Mouse (Mus musculus) intestine, embryonic 15.5 days (tissue): ENCODE data around the gene Nf2. TPM values are rescaled to one million over a fixed set of nuclear protein-coding genes. Genes with fewer than 3 reads are reported as not detected.
A peak's percentile ranks its signal among the peaks of the same experiment; 100 is the strongest.

ENCODE experiments used
- ATAC-seq: fragments of 200-750 bp; cut with Nextera tagmentation; 2 replicates; pipeline ENCODE4 v1.8.0; 2017; ENCODE audit warnings: moderate TSS enrichment, moderate library complexity
- H3K27ac ChIP-seq: fragments of 300-500 bp; sonication (generic); 2 replicates; pipeline ENCODE4 v1.5.1; 2015; ENCODE audit warnings: mild to moderate bottlenecking, inconsistent platforms
- H3K27me3 ChIP-seq: fragments of 300-500 bp; sonication (generic); replicated peaks from 2 replicates; pipeline ENCODE4 v1.6.1; 2015; ENCODE audit warnings: inconsistent platforms
- H3K36me3 ChIP-seq: fragments of 300-500 bp; sonication (generic); 2 replicates; pipeline ENCODE4 v1.6.1; 2015; ENCODE audit warnings: inconsistent platforms
- H3K4me1 ChIP-seq: fragments of 300-500 bp; sonication (generic); replicated peaks from 2 replicates; pipeline ENCODE4 v1.6.1; 2015; ENCODE audit warnings: inconsistent platforms
- H3K4me2 ChIP-seq: fragments of 300-500 bp; sonication (generic); replicated peaks from 2 replicates; pipeline ENCODE4 v1.6.1; 2015; ENCODE audit warnings: mild to moderate bottlenecking, inconsistent platforms
- H3K4me3 ChIP-seq: fragments of 300-500 bp; sonication (generic); replicated peaks from 2 replicates; pipeline ENCODE4 v1.5.1; 2015; ENCODE audit warnings: inconsistent platforms
- H3K9ac ChIP-seq: fragments of 300-500 bp; sonication (generic); 2 replicates; pipeline ENCODE4 v1.6.1; 2015; ENCODE audit warnings: inconsistent platforms
- H3K9me3 ChIP-seq: fragments of 300-500 bp; sonication (generic); 2 replicates; pipeline ENCODE4 v1.6.1; 2016; ENCODE audit warnings: inconsistent platforms
- WGBS: fragments of 180-500 bp; shearing (Covaris S2); methylation state at CpG from one replicate; pipeline ENCODE4 v1.1.7; 2015; 5-methylcytosine and 5-hydroxymethylcytosine counted together
- polyA plus RNA-seq: library from polyadenylated mRNA; unstranded; fragments of >200 nt; fragmentation: Nextera tagmentation; extraction: Ambion mirVana; gene quantifications from 2 replicates; pipeline ENCODE4 v1.2.1, GENCODE M21; 2015

Gene Nf2
- polyA plus RNA-seq, result 42.1 and 42.8 TPM in 2 replicates

DNA sequence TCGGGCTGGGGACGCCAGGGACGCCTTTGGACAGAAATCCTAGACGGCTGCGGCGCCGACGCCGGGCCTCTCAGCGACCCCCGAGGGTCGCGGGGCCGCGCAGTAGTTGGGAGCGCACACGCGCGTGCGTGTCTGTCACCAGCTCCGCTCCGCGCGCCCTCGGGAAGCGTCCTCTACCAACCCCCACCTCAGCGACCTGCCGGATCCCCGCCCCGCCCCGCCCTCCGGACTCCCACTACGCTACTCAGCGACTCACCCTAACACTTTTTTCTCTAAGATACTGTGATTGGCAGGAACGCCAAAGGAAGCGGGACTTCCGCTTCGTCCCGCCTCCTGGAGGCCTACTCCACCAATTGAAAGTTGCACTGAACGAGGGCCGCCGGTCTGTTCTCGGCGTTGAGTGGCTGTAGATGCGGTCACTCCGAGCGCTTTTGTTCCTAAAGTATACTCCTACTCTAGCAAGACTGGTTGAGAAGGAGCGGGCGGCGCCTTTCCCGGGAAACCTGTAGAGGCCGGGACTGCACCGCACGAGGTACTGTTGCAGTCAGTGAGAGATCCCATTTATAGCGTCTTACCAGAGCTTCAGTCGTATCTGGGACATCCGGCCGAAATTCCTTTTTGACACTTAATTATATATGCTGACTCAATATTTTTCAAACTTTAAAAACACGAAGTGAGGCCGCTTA is at the start of gene Nf2:
TSS of gene Nf2 (minus strand) at position 279 of the 686 bp plus-strand sequence.
- WGBS, result under 1% methylated on average over 60 of the region's 60 CpGs
- Histone ChIP-seq H3K27ac (peak within 1 kb of the TSS; percentile 85), H3K4me3 (peak within 1 kb of the TSS; percentile 100), H3K4me2 (peak within 1 kb of the TSS; percentile 68), H3K36me3 (no peaks in the 10 kb centered on the region), H3K27me3 (no peaks in the 10 kb centered on the region), H3K4me1 (peaks cover 3% of the 10 kb centered on the region; the same call in 1 of the 2 replicates), H3K9me3 (no peaks in the 10 kb centered on the region), H3K9ac (peak within 1 kb of the TSS; percentile 95)
- peak; percentile 100 for ATAC-seq

DNA sequence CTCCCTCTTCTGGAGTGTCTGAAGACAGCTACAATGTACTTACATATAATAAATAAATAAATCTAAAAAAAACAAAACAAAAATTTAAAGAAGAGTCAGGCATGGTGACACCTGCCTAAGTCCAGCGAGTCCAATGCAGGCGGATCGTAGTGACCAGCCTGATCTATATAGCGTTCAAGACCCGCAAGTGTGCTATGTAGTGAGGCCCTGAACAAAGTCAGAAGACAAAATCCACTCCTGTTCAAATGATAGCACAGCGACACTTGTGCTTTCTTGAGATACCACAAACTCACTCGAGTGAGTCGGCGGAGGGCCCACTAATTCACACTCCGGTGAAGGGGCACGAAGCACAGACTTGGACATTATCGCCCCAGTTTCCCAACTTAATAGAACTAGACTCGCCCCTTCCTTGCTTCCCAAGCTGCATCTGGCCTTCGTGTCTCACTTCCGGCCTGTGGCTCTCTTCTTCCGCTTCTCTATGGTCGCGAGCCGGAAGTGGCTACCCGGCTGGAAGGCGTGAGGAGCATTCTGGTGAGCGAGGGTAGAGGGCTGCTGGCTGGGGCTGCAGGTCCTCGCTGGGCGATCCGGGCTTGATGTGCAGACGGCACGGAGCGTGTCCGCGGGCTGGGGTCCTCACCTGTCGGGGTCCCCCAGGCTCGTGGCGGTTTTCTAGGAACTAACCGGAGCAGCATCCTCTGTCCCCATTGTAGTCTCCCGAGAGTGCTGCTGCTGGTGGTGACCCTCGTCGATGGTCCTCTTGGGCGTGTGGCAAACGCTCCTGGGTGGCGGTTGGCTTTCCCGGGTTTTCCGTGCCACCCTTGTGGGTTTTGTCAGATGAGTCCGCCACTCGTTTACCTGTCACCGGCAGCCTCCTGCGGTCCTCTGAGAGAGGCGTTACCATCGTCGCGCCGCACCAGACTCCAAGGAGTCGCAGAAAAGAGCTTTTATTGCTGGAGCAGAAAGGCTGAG is 45.8 kb upstream of the Nf2 start, which contains the start of gene Thoc5:
TSS of gene Thoc5 (plus strand) at position 473 of the 969 bp plus-strand sequence.
- Histone ChIP-seq H3K9me3 (no peaks in the 10 kb centered on the region), H3K9ac (peak within 1 kb of the TSS; percentile 67), H3K36me3 (peaks cover 5% of the 10 kb centered on the region; the same call in 1 of the 2 replicates), H3K4me3 (peak within 1 kb of the TSS; percentile 69), H3K4me2 (peak within 1 kb of the TSS; percentile 80), H3K27me3 (no peaks in the 10 kb centered on the region), H3K4me1 (peaks cover 4% of the 10 kb centered on the region; the same call in 1 of the 2 replicates), H3K27ac (peak within 1 kb of the TSS; percentile 38; the same call in 1 of the 2 replicates)
- WGBS, result 2% methylated on average over 52 of the region's 52 CpGs
- peak; percentile 93 for ATAC-seq

DNA sequence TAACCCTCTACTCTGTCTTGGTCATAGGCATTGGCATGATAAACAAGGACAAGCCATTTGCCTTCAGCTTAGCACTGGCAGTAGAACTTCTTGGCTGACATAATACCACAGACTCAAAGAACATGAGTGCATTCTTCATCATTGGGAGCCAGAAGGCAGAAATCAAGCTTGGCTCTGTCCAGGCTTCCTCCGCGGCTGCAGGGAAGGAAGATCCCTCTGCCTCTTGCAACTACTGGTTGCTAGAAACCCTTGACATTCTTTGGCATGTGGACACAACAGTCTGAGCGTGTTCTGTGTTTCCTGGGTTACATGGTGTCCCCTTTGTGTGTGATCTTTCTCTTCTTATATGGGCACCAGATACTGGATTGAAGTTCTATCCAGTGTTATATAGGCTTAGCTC is 37.7 kb upstream of the Nf2 start:
- no peak overlapping the region for H3K4me2 ChIP-seq
- no peak overlapping the region for H3K9ac ChIP-seq
- H3K36me3 ChIP-seq, result peaks cover 3% of the 10 kb centered on the region
- no peak overlapping the region for H3K27ac ChIP-seq
- ATAC-seq, result no peak
- 92% methylated on average over 3 of the region's 3 CpGs for WGBS
- H3K4me3 ChIP-seq, result no peak overlapping the region
- no peaks in the 10 kb centered on the region for H3K27me3 ChIP-seq
- peaks cover 11% of the 10 kb centered on the region; the same call in 1 of the 2 replicates for H3K4me1 ChIP-seq
- no peaks in the 10 kb centered on the region for H3K9me3 ChIP-seq

DNA sequence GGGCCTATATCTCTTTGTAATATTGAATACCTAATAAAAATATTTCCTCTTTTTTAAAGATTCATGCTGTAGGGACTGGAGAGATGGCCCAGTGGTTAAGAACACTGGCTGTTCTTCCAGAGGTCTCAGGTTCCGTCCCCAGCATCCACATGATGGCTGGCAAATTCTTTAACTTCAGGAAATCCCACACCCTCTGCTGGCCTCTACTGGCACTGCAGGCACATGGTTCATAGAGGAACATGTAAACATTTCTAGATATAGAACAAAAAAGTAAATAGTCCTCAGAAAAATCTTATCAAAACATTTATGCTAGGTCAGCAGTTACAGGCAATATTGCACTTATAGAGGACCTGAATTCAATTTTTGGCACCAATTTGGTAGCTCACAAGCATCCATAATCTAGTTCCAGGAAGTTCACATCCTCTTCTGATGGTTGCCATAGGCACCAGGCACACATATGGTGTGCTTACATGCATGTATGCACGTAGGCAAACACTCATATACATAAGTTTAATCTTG is 36.1 kb upstream of the Nf2 start:
- no peak overlapping the region for H3K9ac ChIP-seq
- peaks cover 3% of the 10 kb centered on the region for H3K36me3 ChIP-seq
- H3K4me2 ChIP-seq, result no peak overlapping the region
- H3K4me1 ChIP-seq, result peaks cover 11% of the 10 kb centered on the region; the same call in 1 of the 2 replicates
- 74% methylated on average over 2 of the region's 2 CpGs for WGBS
- no peaks in the 10 kb centered on the region for H3K27me3 ChIP-seq
- H3K27ac ChIP-seq, result no peak overlapping the region
- ATAC-seq, result no peak
- H3K9me3 ChIP-seq, result no peaks in the 10 kb centered on the region
- H3K4me3 ChIP-seq, result no peak overlapping the region

DNA sequence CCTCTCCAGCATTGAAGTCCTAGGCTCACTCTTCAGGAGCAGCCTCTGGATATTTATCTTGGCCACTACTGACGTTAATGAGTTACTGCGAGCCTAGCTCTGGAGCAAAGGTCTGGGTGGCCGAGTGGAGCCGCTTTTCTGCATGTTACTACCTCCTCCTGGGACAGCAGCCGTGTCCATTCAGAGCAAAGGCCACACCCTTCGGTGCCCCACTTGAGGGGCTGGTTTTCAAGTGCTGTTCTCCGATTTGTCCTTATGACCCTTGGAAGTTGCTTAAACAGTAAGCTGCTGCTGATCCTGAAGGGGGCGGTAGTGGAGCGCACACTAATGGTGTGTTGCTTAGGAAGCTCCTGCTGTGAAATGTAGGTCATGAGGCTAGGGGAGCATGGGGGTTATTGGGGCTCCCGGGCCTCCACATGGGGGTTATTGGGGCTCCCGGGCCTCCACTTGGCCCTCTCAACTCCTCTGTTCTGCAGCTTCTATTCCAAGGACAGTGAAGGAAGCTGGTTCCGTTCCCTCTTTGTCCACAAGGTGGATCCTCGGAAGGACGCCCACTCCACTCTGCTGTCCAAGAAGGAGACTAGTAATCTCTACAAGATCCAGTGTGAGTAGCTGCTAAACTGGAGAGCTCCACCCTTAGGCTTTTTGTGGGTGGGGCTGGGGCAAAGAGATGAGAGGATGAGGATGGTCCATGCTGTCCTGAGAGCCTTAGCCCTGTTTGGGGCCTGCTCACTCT is 33.7 kb upstream of the Nf2 start:
- Histone ChIP-seq H3K27me3 (no peaks in the 10 kb centered on the region), H3K4me2 (peak overlapping the region; percentile 39), H3K27ac (peak overlapping the region; percentile 89), H3K4me1 (peaks cover 11% of the 10 kb centered on the region; the same call in 1 of the 2 replicates), H3K4me3 (no peak overlapping the region), H3K9me3 (no peaks in the 10 kb centered on the region), H3K9ac (no peak overlapping the region), H3K36me3 (no peaks in the 10 kb centered on the region)
- 34% methylated on average over 14 of the region's 14 CpGs for WGBS
- peak; percentile 95 for ATAC-seq

DNA sequence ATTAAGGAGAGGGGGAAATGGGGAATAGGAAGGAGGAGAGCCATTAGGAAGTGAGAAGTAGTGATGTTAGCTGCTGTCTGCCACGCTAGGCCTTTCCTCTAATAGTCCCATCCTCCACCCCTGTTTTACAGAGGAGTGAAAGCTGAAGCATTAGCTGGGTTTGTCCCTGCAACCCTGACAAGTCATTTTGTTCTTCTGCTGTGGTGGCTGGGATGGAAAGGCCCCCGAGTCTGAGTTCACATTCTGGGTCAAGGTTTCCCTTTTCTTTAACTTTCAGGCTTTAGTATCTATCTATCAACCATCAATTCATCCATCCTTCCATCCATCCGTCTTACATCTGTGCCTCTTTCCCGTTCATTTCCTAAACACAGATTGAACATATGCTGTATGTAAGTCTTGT is 31.8 kb upstream of the Nf2 start:
- no peaks in the 10 kb centered on the region for H3K36me3 ChIP-seq
- ATAC-seq, result no peak
- H3K27me3 ChIP-seq, result no peaks in the 10 kb centered on the region
- H3K4me3 ChIP-seq, result no peak overlapping the region
- no peaks in the 10 kb centered on the region for H3K9me3 ChIP-seq
- no peak overlapping the region for H3K9ac ChIP-seq
- H3K27ac ChIP-seq, result no peak overlapping the region
- no peak overlapping the region for H3K4me2 ChIP-seq
- 83% methylated on average over 4 of the region's 4 CpGs for WGBS
- peaks cover 11% of the 10 kb centered on the region; the same call in 1 of the 2 replicates for H3K4me1 ChIP-seq

DNA sequence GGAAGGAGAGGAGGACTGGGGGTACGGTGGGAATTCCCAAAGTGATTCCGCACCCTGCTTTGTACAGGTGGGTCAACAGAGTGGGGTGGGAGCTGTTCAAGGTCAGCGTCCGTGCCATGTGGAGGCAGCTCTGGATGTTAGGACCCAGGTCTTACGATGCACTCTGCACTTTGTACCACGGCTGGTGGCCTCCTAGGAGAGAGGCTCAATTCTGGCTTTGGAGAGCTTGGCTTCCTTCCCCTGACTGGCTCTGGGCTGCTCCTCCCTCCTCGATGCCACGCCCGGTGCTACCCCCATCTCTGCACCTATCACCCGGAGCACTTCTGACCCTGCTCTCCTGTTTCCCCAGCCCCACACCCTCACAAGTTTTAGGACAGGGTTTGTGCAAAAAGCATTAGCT is 25.2 kb upstream of the Nf2 start:
- 5% methylated on average over 10 of the region's 10 CpGs for WGBS
- no peaks in the 10 kb centered on the region for H3K36me3 ChIP-seq

DNA sequence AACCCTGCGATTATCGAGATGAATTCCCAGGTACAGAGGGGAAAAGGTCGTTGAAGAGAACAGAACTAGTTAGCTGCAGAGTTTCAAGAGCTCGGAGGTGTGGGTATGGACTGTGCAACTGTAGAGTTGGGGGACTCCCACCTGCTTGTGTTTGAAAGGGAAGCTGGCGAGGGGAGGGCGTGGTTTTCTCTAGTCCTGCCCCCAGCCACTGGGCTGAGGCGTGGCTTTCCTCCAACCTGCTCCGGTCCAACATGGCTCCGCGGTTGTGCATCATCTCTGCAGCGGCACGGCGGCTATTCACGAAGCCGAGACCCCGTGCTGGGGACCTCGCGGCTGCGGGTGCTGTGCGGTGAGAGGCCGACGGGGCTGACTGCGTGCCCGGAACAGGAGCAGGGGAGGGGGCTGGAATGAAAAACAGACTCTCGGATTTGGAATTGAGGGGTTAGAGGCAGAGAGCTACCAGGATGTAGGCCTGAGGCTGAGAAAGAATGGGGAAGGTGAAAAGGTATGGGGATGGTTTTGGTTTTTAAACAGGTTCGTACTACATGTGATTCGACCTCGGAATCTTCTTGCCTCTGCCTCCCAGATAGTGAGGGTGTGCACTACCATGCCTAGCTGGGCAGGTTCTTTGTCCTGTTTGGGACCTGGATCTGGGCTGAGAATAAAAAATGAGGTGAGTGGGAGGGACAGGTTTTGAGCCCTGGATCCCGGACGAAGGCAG is 24.6 kb upstream of the Nf2 start, which contains the start of gene Nipsnap1:
TSS of gene Nipsnap1 (plus strand) at position 197 of the 721 bp plus-strand sequence.
- no peaks in the 10 kb centered on the region for H3K9me3 ChIP-seq
- peak within 1 kb of the TSS; percentile 56 for H3K9ac ChIP-seq
- 1% methylated on average over 30 of the region's 30 CpGs for WGBS
- ATAC-seq, result peak; percentile 91
- H3K4me3 ChIP-seq, result peak within 1 kb of the TSS; percentile 66
- peak within 1 kb of the TSS; percentile 44 for H3K27ac ChIP-seq
- H3K36me3 ChIP-seq, result no peaks in the 10 kb centered on the region
- peak within 1 kb of the TSS; percentile 84 for H3K4me2 ChIP-seq
- H3K27me3 ChIP-seq, result no peaks in the 10 kb centered on the region
- H3K4me1 ChIP-seq, result peaks cover 14% of the 10 kb centered on the region; the same call in 1 of the 2 replicates

More for the DNA sequence above, 25.2 kb upstream of the Nf2 start:
- Histone ChIP-seq H3K9me3 (no peaks in the 10 kb centered on the region), H3K4me3 (peak overlapping the region; percentile 66), H3K27me3 (no peaks in the 10 kb centered on the region), H3K4me1 (peaks cover 14% of the 10 kb centered on the region; the same call in 1 of the 2 replicates), H3K9ac (peak overlapping the region; percentile 56), H3K4me2 (peak overlapping the region; percentile 84), H3K27ac (peak overlapping the region; percentile 44)
- peak; percentile 85 for ATAC-seq

DNA sequence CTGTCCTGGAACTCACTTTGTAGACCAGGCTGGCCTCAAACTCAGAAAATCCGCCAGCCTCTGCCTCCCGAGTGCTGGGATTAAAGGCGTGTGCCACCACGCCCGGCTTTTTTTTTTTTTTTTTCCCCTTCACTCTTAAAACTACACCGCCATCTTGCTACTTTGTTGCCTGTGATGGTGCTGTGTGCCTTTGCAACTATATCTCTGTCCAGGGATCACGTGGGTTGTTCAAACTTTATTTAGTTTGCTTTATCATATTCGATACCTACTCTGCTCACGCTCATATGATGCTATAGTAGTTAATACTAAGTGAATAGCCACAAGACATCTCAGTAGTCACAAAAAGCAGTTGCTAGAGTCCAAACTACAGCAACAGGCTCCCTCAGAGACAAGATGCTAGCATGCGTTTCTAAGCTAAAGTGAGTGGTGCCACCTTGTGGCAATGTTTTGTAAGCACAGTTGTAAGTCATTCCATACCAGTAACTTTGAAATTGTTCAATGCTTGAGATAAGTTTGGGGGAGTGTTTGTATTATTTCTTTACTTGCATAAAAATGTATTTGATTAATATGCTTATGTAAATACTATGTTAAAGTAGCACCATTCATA is 16.4 kb upstream of the Nf2 start:
- ATAC-seq, result no peak
- Histone ChIP-seq H3K9ac (no peak overlapping the region), H3K9me3 (no peaks in the 10 kb centered on the region), H3K27ac (no peak overlapping the region), H3K4me2 (no peak overlapping the region), H3K4me1 (no peaks in the 10 kb centered on the region), H3K36me3 (no peaks in the 10 kb centered on the region), H3K4me3 (no peak overlapping the region), H3K27me3 (no peaks in the 10 kb centered on the region)
- WGBS, result 29% methylated on average over 10 of the region's 10 CpGs

DNA sequence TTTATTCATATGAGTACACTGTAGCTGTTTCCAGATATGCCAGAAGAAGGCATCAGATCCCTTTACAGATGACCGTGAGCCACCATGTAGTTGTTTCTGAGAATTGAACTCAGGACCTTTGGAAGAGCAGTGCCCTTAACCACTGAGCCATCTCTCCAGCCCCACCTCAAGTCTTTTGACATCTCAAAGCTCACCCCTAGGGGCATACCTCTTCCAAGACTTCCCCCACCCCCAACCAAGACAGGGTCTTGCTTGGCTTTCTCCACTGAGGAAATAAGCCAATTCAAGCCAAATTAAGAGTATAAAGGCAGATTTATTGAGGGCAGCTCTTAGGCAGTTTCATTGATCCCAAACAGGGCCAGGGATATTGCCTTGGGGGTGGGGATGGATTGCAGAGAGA is 13.4 kb upstream of the Nf2 start:
- ATAC-seq, result no peak
- no peaks in the 10 kb centered on the region for H3K36me3 ChIP-seq
- H3K4me3 ChIP-seq, result no peak overlapping the region
- no peaks in the 10 kb centered on the region for H3K9me3 ChIP-seq
- H3K4me2 ChIP-seq, result no peak overlapping the region
- no peaks in the 10 kb centered on the region for H3K27me3 ChIP-seq
- no peaks in the 10 kb centered on the region for H3K4me1 ChIP-seq
- no peak overlapping the region for H3K9ac ChIP-seq
- H3K27ac ChIP-seq, result no peak overlapping the region
- WGBS, result 88% methylated on average over 1 of the region's 1 CpGs
